Mouse (Mus musculus) MEL-GATA-1-ER (cell line): Measurements from ENCODE around the gene Trim8.

Experiments
- DNase-seq: peaks from one replicate; pipeline ENCODE4 v3.0.0-alpha.2; 2012; ENCODE audit warnings: low read depth; ENCODE audit errors: extremely low read depth

Gene Trim8

DNA sequence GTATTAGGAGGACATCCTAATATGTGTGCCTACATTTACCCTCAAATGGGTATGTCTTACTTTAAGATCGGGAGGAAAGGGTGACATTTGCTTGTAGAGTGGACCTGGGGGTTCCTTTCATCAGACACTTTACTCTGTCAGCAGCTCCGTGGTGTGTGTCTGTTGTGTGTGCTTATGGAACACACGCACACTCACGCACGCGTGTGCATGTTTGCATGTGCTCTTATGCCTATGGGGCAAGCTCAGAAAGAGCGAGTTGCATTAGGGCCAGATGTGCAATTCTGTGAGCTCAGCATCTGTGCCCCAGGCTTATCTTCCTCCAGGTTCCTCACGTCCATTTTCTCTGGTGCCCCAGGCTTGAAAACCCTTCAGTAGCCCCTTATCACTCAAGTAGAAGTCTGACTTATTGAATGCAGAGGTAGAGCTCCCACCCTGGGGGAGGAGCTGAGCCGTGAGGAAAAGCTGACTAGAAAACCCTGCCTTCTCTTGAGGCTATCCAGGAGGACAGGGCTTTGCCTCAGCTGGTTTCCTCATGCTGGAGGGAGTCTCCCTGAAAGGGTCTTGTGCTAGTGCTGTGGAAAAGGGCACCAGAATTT lies 3.4 kb downstream of the Trim8 start:
- DNase-seq = no peak

- no peak for DNase-seq
These were observed 4.3 kb downstream of the Trim8 start for GRCm38 (mm10) chr19:46505646-46506371.

DNA sequence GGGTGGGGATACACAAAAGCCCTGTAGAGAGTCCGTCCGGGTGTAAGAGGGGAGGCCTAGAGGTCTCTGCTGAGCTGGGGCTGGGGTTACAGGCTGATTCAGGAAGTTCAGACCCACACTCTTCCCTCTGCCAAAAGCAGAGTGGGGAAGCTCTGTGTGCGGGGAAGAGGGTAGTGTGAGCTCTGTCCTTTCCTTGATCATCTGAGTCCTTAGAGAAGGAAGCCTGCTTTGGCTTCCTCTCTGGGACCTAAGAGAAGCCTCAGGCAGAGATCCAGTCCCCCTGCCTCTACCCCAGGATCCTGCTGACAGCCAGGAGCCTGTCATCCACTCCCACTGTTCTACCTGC lies 4.8 kb downstream of the Trim8 start:
- no peak for DNase-seq

GRCm38 (mm10) chr19:46507181-46507581 lies 5.7 kb downstream of the Trim8 start:
- no peak for DNase-seq

GRCm38 (mm10) chr19:46507806-46508205 lies 6.3 kb downstream of the Trim8 start:
- DNase-seq = no peak

- DNase-seq = no peak
These were observed 7.2 kb downstream of the Trim8 start for GRCm38 (mm10) chr19:46508738-46509137.

GRCm38 (mm10) chr19:46509202-46509601 lies 7.7 kb downstream of the Trim8 start:
- no peak for DNase-seq

DNA sequence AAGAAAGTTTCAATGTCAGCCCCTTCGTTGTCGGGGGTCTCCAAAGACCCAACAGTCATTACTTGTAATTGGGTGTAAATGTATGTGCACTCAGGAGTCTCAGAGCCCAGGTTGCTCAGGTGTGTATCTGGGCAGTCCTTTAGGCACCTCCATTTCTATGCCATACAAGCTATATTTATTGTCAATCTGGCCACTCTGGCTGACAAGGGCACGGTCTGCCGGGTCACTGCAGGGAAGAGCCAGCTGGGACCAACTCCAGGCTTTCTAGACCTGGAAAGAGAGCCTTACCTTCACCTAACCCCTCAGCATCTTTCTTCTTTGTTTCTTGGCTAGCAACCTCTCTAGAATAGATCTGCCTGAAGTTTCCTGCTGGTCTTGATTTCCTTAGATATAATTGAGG lies 8.2 kb downstream of the Trim8 start:
- no peak for DNase-seq

- DNase-seq = no peak
These were observed 8.9 kb downstream of the Trim8 start for GRCm38 (mm10) chr19:46510401-46510800.

- DNase-seq = no peak
These were observed 9.3 kb downstream of the Trim8 start for GRCm38 (mm10) chr19:46510824-46511223.

DNA sequence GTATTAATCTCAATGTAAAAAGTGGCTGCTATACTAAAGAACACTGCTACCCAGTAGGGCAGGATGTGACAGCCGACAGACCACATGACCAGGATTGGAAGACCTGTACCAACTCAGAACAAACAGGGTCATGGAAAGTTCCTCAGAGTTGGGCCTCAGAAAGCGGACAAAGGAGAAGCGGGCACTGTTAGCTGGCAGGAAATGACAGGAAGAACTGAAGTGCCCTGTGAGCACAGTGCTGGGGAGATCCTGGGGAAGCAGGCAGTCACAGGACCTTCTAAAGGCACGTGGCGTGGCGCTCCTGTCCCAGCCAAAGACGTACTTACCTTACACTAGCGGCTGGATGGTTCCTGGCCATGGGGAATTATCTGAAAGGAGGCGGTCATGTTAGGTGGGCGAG lies 9.8 kb downstream of the Trim8 start:
- no peak for DNase-seq

- DNase-seq = no peak
These were observed 12.9 kb downstream of the Trim8 start for GRCm38 (mm10) chr19:46514387-46514786.

DNA sequence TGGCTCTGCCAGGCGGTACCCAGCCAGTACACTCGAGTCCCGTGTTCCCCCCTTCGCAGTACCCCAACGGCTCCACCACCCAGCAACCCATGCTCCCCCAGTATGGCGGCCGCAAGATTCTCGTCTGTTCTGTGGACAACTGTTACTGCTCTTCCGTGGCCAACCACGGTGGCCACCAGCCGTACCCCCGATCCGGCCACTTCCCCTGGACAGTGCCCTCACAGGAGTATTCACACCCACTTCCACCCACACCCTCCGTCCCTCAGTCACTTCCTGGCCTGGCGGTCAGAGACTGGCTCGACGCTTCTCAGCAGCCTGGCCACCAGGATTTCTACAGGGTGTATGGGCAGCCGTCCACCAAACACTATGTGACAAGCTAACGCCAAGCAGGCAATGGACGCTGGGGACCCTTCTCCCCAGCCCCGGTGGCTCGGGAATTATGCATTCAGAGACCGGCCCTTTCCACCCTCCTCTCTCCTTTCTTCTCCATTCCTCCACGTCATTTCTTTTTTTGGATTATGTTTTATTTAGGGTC lies 13.9 kb downstream of the Trim8 start:
- no peak for DNase-seq

DNA sequence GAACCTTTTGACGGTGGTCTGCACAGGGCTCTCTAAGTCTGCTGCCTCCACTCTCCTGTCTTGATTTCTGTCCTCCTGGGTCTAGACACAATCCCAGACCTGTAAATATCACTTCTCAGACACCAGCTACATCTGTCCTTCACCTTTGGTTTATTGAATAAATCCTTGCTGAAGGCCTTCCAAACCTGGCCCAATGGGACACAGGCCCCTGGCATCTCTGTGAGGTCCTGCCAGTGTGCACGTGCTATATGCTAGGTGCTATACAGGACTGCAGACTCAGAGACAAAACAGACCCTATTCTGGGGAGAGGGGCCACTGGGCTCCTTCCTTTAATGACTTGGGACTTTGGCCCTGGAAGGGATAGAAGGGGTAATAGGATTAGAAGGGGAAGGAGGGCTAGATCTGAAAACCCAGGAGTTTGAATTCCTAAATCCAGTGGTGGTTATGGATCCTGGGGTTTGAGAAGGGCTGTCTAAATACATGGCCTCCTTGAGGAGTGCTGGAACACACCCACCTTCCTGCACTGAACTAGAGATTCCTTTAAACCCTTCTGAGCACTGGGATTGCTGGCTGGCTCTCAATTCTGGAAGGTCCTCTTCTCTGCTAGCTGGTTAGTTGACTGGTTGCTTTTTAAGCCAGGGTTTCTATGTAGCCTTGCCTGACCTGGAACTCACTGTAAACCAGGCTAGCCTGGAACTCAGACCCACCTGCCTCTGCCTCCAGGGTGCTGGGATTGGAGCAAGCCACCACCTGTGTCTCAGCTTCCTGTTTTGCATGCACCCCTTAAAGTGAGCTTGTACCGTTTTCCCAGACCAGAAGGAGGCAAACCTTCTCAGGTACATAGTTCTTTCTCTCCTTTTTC lies 15.4 kb downstream of the Trim8 start:
- DNase-seq = no peak

DNA sequence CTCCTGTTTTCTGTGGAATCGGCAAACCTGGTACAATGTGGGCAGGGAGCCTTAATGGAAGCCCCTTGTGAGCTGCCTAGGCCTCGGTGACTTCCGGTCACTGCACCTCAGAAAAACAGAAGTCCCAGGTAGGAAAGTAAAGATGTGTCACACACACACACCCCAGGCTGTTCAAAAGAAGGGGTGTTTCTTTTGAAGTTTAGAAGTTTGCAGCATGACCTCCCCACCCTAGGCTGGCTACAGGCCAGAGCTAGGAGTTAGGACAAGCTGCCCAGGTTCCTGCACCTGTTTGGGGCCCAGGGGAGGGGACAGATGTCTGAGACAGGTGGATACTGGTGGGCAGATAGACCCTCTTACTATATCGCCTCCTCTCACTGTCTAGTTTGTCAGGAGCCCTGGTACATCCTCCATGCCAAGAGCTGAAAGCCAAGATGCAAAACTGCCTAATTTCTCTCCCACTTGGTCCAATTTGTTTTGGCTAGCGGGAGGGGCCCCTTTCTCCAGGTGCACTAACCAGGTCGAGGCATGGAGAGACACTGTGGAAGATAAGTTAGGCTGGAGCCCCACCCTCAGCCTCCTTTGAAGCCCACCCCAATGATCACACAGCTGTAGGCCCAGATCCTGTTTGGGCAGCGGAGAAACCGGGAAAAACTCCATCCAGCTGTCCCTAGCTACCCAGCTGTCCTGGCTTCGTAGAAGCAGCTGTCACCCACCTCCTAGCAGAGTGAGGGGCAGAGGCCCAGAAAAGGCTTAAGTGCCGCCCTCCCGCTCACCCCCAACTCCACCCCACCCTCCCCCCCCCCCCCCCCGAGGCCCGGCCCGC lies 16.2 kb downstream of the Trim8 start:
- DNase-seq = no peak

DNA sequence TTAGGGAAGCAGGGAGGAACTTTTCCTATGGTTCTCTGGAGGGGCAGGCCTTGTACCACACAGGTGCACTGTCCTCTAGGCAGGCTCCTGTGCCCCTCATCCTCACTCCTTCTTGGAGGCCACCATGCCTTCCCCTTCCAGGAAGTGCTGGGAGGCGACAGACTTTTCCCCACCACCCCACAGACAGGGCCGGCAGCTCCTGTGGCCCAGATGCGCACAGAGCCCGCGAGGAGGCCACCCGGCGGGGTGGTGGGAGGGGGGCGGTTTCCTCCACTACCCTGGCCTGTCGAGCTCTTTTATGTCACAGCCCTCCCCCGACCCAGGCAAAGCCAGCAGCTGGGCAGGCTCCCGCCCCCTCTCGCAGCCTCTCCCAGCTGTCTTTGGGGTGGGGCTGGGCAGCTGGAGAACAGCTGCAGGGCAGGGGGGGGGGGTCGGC lies 16.9 kb downstream of the Trim8 start:
- no peak for DNase-seq

GRCm38 (mm10) chr19:46518828-46519621 lies 17.5 kb downstream of the Trim8 start:
- no peak for DNase-seq

DNA sequence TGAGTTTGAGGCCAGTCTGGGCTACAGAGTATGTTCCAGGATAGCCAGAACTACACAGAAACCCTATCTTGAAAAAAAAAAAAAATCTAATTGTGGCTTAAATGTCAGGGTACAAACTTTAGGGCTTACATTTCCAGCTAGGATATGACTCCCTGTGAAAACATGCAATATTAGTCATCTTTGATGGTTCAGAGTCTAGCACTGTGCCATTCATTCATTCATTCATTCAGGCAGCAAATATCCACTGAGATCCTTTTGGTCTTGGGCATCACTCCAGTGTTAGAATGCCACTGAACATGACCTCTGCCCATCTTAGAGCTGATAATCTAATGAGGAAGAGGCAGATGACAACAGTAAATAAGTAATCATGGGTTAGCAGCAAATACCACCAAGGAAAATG lies 20.2 kb downstream of the Trim8 start:
- no peak for DNase-seq

DNA sequence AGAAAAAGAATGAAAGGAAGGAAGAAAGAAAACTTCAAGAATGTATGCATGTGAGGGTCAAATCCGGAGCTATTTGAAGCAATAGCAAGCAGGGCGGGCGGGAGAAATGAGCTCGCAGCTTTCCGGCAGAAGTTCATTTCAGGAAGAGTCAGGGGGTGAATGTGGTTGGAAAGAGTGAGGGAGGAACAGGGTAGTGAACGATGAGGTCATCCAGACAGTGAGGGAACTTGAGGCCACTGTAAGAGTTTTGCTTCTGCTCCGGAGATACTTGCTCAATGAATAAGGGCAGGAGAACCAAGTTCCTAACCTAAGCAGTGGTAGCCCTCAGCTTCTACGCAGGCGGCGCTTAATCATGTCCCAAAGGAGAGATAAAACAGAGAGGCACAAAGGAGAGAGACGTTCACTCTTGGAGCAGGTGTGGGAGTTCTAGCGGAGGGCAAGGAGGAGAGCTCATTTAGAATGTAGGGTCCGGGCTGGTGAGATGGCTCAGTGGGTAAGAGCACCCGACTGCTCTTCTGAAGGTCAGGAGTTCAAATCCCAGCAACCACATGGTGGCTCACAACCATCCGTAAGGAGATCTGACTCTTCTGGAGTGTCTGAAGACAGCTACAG lies 21.0 kb downstream of the Trim8 start:
- no peak for DNase-seq

DNA sequence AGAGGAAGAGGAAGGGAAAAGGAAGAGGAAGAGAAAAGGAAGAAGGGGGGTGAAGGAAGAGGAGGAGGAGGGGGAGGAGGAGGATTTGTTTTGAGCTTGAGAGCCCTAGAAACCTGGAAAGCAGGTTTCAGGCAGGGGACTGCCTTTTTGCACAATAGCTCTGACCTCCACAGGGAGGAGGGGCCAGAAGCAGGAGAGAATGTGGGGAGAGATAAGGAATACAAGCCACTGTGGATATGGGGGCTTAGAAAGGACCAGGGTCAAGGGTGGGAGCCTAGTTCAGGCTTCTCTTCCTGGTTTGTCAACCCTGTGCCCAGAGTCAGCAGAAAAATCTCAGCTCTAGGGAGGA lies 21.6 kb downstream of the Trim8 start:
- DNase-seq = no peak
